Mouse (Mus musculus) brown adipose tissue, adult 24 weeks (tissue): Measurements from ENCODE around the gene Batf. TPM values are rescaled to one million over a fixed set of nuclear protein-coding genes. Genes with fewer than 3 reads are reported as not detected.
"Not testable (repeated sequence)": the region's sequence is repeated elsewhere in the genome, so short reads cannot be mapped to it uniquely, and the experiment has no call there.

Experiments used
- H3K27ac ChIP-seq: fragments of 200-500 bp; replicated peaks from 2 replicates; pipeline ENCODE4 v1.5.1; 2012; ENCODE audit warnings: low read depth, mild to moderate bottlenecking, low read length
- H3K4me1 ChIP-seq: fragments of 200-500 bp; 2 replicates; pipeline ENCODE4 v1.6.1; 2012; ENCODE audit warnings: low read length, mixed read lengths; ENCODE audit not compliant: control insufficient read depth, insufficient read depth, insufficient read length
- H3K4me3 ChIP-seq: fragments of 200-500 bp; 2 replicates; pipeline ENCODE4 v1.5.1; 2012; ENCODE audit warnings: low read depth, mild to moderate bottlenecking, low read length, moderate library complexity; ENCODE audit not compliant: insufficient read depth
- polyA plus RNA-seq: library from polyadenylated mRNA; stranded (reverse); fragments of >200 nt; gene quantifications from 2 replicates; pipeline ENCODE4 v1.2.4, GENCODE M21; 2012; ENCODE audit not compliant: missing spikeins, insufficient read depth, insufficient read length

The Batf gene
- 1.1 and 1.2 TPM in 2 replicates for polyA plus RNA-seq

- no peak within 1 kb of the TSS for H3K27ac ChIP-seq
- H3K4me1 ChIP-seq, result no peaks in the 10 kb centered on the region
- peak within 1 kb of the TSS; percentile 40 for H3K4me3 ChIP-seq
Measured at GRCm38 (mm10) chr12:85686466-85687216, at the start of gene Batf. TSS of gene Batf (plus strand) at chr12:85686669.

DNA sequence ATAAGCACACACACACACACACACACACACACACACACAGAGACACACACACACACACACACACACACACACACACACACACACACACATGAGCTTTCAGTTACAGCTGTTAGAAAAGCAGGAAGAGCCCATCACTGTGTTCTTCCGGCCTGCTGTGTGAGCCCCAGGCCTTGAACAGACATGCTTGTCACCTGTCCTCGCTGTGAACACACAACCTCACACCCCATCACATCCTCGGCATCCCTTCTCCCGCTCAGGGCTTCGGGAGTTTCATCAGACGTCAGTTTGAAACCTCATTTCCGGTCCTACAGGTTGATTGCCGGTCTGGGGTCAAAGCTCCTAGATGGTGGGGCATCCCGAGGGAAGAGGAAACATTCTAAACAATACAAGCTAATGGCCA is 48.5 kb upstream of the Batf start:
- Histone ChIP-seq H3K27ac (no peak overlapping the region), H3K4me3 (no peak overlapping the region)

DNA sequence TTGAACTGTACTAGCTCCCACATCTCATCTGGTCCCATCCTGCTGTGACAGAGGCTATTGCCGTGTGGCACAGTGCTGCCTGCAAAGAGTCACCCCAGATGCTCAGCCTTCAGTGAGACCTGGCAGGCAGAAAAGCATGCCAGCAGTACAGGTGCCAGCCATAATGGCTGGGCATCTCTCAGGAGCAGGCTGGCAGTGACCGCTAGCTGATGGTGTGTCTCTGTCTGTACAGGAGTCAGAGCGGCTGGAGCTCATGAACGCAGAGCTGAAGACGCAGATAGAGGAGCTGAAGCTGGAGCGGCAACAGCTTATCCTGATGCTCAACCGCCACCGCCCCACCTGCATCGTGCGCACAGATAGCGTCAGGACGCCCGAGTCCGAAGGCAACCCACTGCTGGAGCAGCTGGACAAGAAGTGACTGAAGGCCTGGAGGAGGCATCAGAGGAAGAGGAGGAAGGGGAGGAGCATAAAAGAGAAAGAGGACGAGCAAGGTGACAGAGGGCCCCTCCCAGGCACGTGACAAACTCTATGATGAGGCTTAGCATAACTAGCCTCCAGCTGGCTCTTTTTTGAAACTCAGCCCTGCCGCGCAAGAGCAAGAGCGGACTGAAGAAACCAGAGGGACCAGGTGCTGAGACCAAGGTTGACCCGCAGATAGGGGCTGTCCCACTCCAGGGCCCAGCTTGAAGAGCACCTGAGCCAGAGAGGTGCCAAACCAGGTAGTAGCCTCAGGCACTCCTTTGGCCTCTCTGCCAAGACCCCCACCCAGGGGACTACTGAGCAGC is 47.7 kb upstream of the Batf start:
- Histone ChIP-seq H3K4me3 (no peak overlapping the region), H3K4me1 (peaks cover 9% of the 10 kb centered on the region), H3K27ac (no peak overlapping the region)

More for the DNA sequence above, 48.5 kb upstream of the Batf start:
- H3K4me1 ChIP-seq, result peaks cover 8% of the 10 kb centered on the region

- Histone ChIP-seq H3K4me3 (no peak overlapping the region), H3K4me1 (peaks cover 8% of the 10 kb centered on the region), H3K27ac (no peak overlapping the region)
Measured at GRCm38 (mm10) chr12:85639326-85640008, 47.0 kb upstream of the Batf start.

DNA sequence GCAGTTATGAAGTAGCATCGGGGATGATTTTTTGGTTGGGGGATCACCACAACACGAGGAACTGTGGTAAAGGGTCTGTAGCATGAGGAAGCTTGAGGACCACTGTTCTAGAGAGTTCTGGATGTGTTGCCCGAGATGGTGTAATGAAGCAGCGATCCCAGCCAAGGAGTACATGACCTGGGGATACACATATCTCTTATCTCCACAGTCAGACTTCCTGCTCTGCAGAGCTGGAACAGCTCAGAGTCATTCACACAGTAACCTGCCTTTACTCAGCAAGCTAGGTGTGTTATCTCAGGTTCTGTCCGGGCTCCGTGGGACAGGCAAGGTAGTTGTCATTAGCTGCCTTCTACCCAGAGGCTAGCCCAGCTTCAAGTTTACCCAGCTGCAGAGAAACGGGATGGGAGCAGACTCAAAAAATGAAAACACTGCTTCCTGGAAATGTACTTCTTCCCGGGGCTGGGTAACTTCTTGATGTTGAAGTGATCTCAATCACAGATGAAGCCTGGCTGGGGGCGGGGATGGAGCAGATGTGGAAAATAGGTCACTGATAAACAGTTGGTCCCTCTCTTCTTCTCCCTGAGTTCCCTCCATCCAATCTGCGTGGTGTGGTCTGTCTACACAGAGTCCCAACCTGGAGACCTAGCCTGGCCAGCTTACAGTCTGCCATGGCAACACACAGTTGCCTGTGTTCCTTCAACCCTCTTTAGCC is 45.5 kb upstream of the Batf start:
- peaks cover 8% of the 10 kb centered on the region for H3K4me1 ChIP-seq
- H3K27ac ChIP-seq, result no peak overlapping the region
- no peak overlapping the region for H3K4me3 ChIP-seq

DNA sequence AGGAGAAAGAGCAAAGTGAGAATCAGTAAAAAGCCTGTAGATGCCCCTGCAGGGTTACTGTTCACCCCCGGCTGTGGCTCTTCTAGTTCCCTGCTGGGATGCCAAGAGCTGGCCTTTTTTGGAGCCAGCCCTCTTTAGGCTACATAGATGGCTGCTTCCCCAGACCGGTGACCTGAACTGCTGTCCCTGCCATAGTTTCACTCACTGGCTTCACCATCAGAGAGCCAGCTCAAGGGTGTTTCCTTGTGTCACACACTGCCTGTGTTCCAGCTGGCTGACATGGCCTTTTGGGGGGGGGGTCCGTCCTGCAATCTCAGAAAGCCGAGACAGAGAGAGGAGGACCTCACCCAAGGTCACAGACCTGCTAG is 44.9 kb upstream of the Batf start:
- Histone ChIP-seq H3K4me3 (no peak overlapping the region), H3K4me1 (peaks cover 8% of the 10 kb centered on the region), H3K27ac (no peak overlapping the region)

- Histone ChIP-seq H3K4me3 (no peak overlapping the region), H3K4me1 (peaks cover 6% of the 10 kb centered on the region), H3K27ac (no peak overlapping the region)
Measured at GRCm38 (mm10) chr12:85643735-85644134, 42.7 kb upstream of the Batf start.

DNA sequence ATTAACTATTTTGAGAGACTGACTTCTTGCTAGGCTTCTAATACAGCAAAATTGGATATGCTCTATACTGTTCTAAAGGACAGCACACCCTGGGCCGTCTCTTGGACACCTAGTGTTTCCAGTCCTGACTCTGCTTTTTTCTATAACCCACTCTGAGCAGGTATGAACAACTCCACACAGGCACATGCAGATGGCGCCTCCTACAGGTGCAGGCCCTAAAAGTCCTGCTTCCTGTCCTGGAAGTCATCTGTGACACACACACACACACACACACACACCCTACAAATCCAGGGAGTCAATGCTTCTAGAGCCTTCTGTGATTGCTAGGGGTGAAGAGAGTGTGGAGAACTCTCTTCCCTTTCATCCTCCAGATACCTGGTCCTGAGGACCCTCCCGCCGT is 40.8 kb upstream of the Batf start:
- peaks cover 2% of the 10 kb centered on the region; the same call in 1 of the 2 replicates for H3K4me1 ChIP-seq
- H3K4me3 ChIP-seq, result no peak overlapping the region
- H3K27ac ChIP-seq, result no peak overlapping the region

DNA sequence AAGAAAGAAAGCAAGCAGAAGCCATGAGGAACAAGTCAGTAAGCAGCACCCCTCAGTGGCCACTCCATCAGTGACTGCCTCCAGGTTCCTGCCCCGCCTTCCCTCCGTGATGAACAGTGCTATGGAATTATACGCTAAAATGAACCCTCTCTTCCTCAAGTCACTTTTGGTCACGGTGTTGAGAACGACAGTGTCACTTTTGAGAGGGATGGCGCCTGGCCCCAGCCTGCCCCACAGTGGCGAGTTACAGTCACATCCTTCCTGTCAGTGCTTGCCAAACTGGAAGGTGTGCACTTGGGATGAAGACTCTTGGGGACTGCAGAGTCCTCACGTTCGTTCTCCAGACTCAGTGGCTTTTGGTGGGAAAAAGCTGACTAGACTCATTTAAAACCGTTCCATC is 39.1 kb upstream of the Batf start:
- Histone ChIP-seq H3K4me3 (no peak overlapping the region), H3K4me1 (peaks cover 2% of the 10 kb centered on the region; the same call in 1 of the 2 replicates), H3K27ac (no peak overlapping the region)

- peaks cover 2% of the 10 kb centered on the region; the same call in 1 of the 2 replicates for H3K4me1 ChIP-seq
- H3K4me3 ChIP-seq, result no peak overlapping the region
- no peak overlapping the region for H3K27ac ChIP-seq
Measured at GRCm38 (mm10) chr12:85647955-85648354, 38.5 kb upstream of the Batf start.

- no peaks in the 10 kb centered on the region for H3K4me1 ChIP-seq
- H3K27ac ChIP-seq, result no peak overlapping the region
- H3K4me3 ChIP-seq, result no peak overlapping the region
Measured at GRCm38 (mm10) chr12:85659319-85659718, 27.1 kb upstream of the Batf start.

DNA sequence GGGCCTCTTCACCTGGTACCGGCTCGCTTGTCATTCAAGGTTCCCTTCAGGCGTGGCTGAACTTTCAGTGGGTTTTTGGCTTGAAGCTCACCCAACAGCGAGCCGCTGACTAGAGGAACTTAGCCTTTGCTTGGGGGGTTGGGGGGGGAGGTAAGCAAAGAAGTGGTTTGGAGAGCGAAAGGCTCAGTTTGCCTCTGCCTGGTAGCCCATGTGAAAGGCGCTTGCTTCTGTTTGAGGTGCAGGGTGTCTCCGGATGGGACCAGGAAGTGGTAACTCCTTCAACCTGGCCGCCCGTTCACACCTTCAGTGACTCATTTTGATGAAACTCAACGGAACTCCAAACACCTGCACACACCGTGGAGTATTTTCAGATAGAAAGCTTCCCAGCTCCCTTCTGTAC is 25.6 kb upstream of the Batf start:
- no peaks in the 10 kb centered on the region for H3K4me1 ChIP-seq
- no peak overlapping the region for H3K4me3 ChIP-seq
- no peak overlapping the region for H3K27ac ChIP-seq

GRCm38 (mm10) chr12:85662232-85662631 is 24.2 kb upstream of the Batf start:
- not testable (repeated sequence) for H3K4me1 ChIP-seq, H3K4me3 ChIP-seq, H3K27ac ChIP-seq

DNA sequence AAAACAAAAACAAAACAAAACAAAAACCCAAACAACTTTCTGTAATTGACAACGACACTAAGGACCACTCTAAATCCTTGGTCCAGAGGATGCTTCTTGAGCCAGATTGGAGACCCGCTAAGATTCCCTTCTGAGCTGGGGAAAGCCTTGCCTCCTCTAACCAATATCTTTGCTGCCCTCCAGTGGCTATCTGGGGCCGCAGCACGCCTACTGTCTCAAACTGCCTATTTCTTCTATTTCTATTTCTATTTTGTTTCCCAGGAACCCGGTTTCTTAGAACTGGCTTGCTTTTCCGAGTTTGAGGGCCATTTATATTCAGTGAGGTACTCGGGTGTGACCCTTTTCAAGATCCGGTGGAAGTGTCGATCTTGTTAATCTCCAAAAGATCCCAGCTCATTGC is 23.6 kb upstream of the Batf start:
- no peaks in the 10 kb centered on the region for H3K4me1 ChIP-seq
- H3K27ac ChIP-seq, result no peak overlapping the region
- no peak overlapping the region for H3K4me3 ChIP-seq

DNA sequence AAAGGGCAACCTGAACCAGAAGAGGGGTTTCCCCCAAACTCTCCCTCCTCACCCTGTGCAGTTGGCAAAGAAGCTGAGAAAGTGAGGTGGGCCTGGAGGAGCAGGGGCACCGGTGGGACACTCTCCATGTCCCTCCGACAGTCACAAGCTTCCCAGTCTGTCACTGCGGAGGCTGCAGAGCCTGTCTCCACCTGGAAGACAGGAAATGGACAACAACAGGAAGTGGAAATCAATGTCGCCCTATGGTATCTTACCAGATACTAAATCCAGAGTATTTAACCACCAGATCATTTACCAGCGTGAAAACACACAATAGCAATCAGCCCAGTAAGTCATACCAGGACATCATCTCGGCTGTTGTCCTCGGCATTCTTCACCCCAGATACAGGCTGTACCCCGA is 20.4 kb upstream of the Batf start:
- no peak overlapping the region for H3K27ac ChIP-seq
- no peak overlapping the region for H3K4me3 ChIP-seq

More for the DNA sequence above, 20.4 kb upstream of the Batf start:
- 0 out of 2 replicates have a peak, but pooled peaks cover 3% of the 10 kb centered on the region for H3K4me1 ChIP-seq
